15 mouse cellular contexts compared by ENCODE assay signal in genomic region chr12:32018376-32018750, GRCm38 (mm10). TPM values are rescaled to one million over a fixed set of nuclear protein-coding genes. Genes with fewer than 3 reads are reported as not detected.
DNase-seq lines count a peak whose midpoint lies in the region; ATAC-seq and TF ChIP-seq lines count a peak whose summit lies in the region.
"Had no signal": no experiment of that assay in that cellular context is flagged by ENCODE, and none has a peak within 500 bp of the region (broad histone marks: within the 10 kb centered on the region; RNA-seq: fewer than 3 reads in every experiment).

No protein-coding gene starts in this region.

- peaks cover 15% of the 10 kb centered on the region; the same call in 1 of the 2 replicates for H3K4me1 ChIP-seq in lung, embryonic 15.5 days
- H3K4me1 ChIP-seq in bone marrow, adult 2 months (ENCODE audit: control insufficient read depth, insufficient read depth, low read length) = peaks cover 11% of the 10 kb centered on the region
- H3K4me1 ChIP-seq in intestine, postnatal 0 days (replicated peaks; ENCODE audit: control insufficient read depth, insufficient read depth, low read length) = peaks cover 10% of the 10 kb centered on the region; the same call in 1 of the 2 replicates
- peaks cover 20% of the 10 kb centered on the region for H3K4me1 ChIP-seq in thymus, adult 2 months (replicated peaks; ENCODE audit: control insufficient read depth, insufficient read depth, low read length)

- no peaks in the 10 kb centered on the region for H3K36me3 ChIP-seq in lung, embryonic 15.5 days
- H3K36me3 ChIP-seq in intestine, postnatal 0 days (ENCODE audit: control insufficient read depth, insufficient read depth) = no peaks in the 10 kb centered on the region
- H3K36me3 ChIP-seq in myocyte (ENCODE audit: control insufficient read depth, insufficient read depth) = no peaks in the 10 kb centered on the region
- H3K36me3 ChIP-seq in thymus, adult 2 months (ENCODE audit: control insufficient read depth, insufficient read depth, low read length) = no peaks in the 10 kb centered on the region
- H3K36me3 ChIP-seq: neural tube, embryonic 13.5 days had no signal

- TF ChIP-seq POLR2A in bone marrow, adult 2 months (IDR thresholded peaks at IDR 0.05; ENCODE audit: borderline replicate concordance, control insufficient read depth, low read depth, low read length) = no peak
- no peak for TF ChIP-seq POLR2A in myocyte (IDR thresholded peaks at IDR 0.05; ENCODE audit: insufficient read length, low read depth)
- no peak for TF ChIP-seq POLR2A in thymus, adult 2 months (IDR thresholded peaks at IDR 0.05; ENCODE audit: control insufficient read depth, extremely low read depth, insufficient read depth, low read length, poor library complexity)

- no peak overlapping the region for H3K9ac ChIP-seq in lung, embryonic 15.5 days
- no peak overlapping the region for H3K9ac ChIP-seq in intestine, postnatal 0 days (ENCODE audit: low read depth, low read length)
- H3K9ac ChIP-seq: neural tube, embryonic 13.5 days had no signal

- no peaks in the 10 kb centered on the region for H3K9me3 ChIP-seq in lung, embryonic 15.5 days
- no peaks in the 10 kb centered on the region for H3K9me3 ChIP-seq in intestine, postnatal 0 days (ENCODE audit: control insufficient read depth)
- H3K9me3 ChIP-seq: neural tube, embryonic 13.5 days had no signal

- no peak overlapping the region for H3K4me2 ChIP-seq in lung, embryonic 15.5 days
- H3K4me2 ChIP-seq in intestine, postnatal 0 days (replicated peaks; ENCODE audit: low read depth) = peak overlapping the region; percentile 25; the same call in 1 of the 2 replicates
- H3K4me2 ChIP-seq in myocyte (ENCODE audit: low read depth) = peak overlapping the region; percentile 5
- H3K4me2 ChIP-seq: neural tube, embryonic 13.5 days had no signal

- no peaks in the 10 kb centered on the region for H3K27me3 ChIP-seq in lung, embryonic 15.5 days
- H3K27me3 ChIP-seq in intestine, postnatal 0 days (replicated peaks; ENCODE audit: control insufficient read depth, insufficient read depth, low read length) = no peaks in the 10 kb centered on the region
- no peaks in the 10 kb centered on the region for H3K27me3 ChIP-seq in myocyte (ENCODE audit: control insufficient read depth, insufficient read depth, insufficient read length)
- H3K27me3 ChIP-seq in thymus, adult 2 months (ENCODE audit: control insufficient read depth, insufficient read depth, low read length) = no peaks in the 10 kb centered on the region
- H3K27me3 ChIP-seq: neural tube, embryonic 13.5 days; Patski had no signal

- 31% methylated on average over 3 of the region's 3 CpGs for WGBS in lung, embryonic 15.5 days
- WGBS in bone marrow, adult 2 months = 59% methylated on average over 3 of the region's 3 CpGs
- WGBS in intestine, postnatal 0 days = 21% methylated on average over 3 of the region's 3 CpGs
- WGBS in thymus, adult 2 months = 86% methylated on average over 3 of the region's 3 CpGs

- ATAC-seq in lung, embryonic 15.5 days (ENCODE audit: borderline replicate concordance, extremely low read depth, low FRiP score, low TSS enrichment) = peak; percentile 65; the same call in 1 of the 2 replicates
- peak; percentile 72 for ATAC-seq in intestine, postnatal 0 days
- ATAC-seq: forebrain, embryonic 14.5 days; Patski had no signal

- DNase-seq in lung, postnatal 10 days = no peak
- no peak for DNase-seq in adrenal gland, adult 18-20 months (ENCODE audit: low spot score in 2 of 2)
- no peak for DNase-seq in layer of hippocampus, postnatal 36 days
- DNase-seq in thymus, adult 2 months = no peak
- DNase-seq: adrenal gland, postnatal 14 days; cerebellum, adult 11-12 months; gastrocnemius, postnatal 14 days; retina, postnatal 1 day had no signal

- H3K4me3 ChIP-seq in lung, embryonic 15.5 days = no peak overlapping the region
- no peak overlapping the region for H3K4me3 ChIP-seq in bone marrow, adult 2 months (replicated peaks; ENCODE audit: control insufficient read depth, low read depth, low read length)
- H3K4me3 ChIP-seq in intestine, postnatal 0 days (ENCODE audit: low read depth, low read length) = no peak overlapping the region
- no peak overlapping the region for H3K4me3 ChIP-seq in myocyte
- H3K4me3 ChIP-seq in thymus, adult 2 months (ENCODE audit: control insufficient read depth, insufficient read depth, low read length) = no peak overlapping the region
- H3K4me3 ChIP-seq: neural tube, embryonic 13.5 days had no signal

- no peak for TF ChIP-seq CTCF in bone marrow, adult 2 months (IDR thresholded peaks at IDR 0.05; ENCODE audit: control insufficient read depth, insufficient read depth, low read length)
- TF ChIP-seq CTCF in intestine, postnatal 0 days (IDR thresholded peaks at IDR 0.05; ENCODE audit: low read depth) = no peak
- TF ChIP-seq CTCF in thymus, adult 2 months (IDR thresholded peaks at IDR 0.05; ENCODE audit: borderline replicate concordance, control insufficient read depth, extremely low read depth, insufficient read depth, low read length, poor library complexity) = no peak

- no peak overlapping the region for H3ac ChIP-seq in myocyte (ENCODE audit: control insufficient read depth, insufficient read length)

- no peak overlapping the region; the same call in 1 of the 2 replicates for H3K27ac ChIP-seq in lung, embryonic 15.5 days
- peak overlapping the region; percentile 74 for H3K27ac ChIP-seq in bone marrow, adult 2 months (ENCODE audit: control insufficient read depth, insufficient read depth, low read depth, low read length, poor library complexity)
- no peak overlapping the region for H3K27ac ChIP-seq in intestine, postnatal 0 days (ENCODE audit: low read depth, low read length)
- no peak overlapping the region for H3K27ac ChIP-seq in thymus, adult 2 months (ENCODE audit: control insufficient read depth, insufficient read depth, low read length)
- H3K27ac ChIP-seq: neural tube, embryonic 13.5 days had no signal

- peaks cover 12% of the 10 kb centered on the region for H3K79me2 ChIP-seq in myocyte (ENCODE audit: control insufficient read depth, insufficient read depth)

TF ChIP-seq in myocyte, 11 proteins besides CTCF, POLR2A, EP300 and RAD21:
- TF ChIP-seq MYOG (IDR thresholded peaks at IDR 0.05; ENCODE audit: control insufficient read depth in 1 of 3, insufficient read depth in 1 of 3, insufficient read length in 2 of 3, low read depth in 2 of 3) = no peak

RNA-seq across cellular contexts. Expression of gene Prkar2b, which starts 42.7 kb away (rescaled TPM):
- polyA plus RNA-seq in lung, embryonic 15.5 days (2015; fragmentation: Nextera tagmentation; extraction: Ambion mirVana) = 21.4 and 24.6 TPM in 2 replicates
- polyA plus RNA-seq in bone marrow, adult 2 months (2011; ENCODE audit: insufficient read depth, insufficient read length, low replicate concordance, missing spikeins) = 97.6 and 124 TPM in 2 replicates
- 11.6 and 12.5 TPM in 2 replicates for polyA plus RNA-seq in intestine, postnatal 0 days (2015; fragmentation: Nextera tagmentation; extraction: Ambion mirVana)
- 16.2 TPM for polyA plus RNA-seq in myocyte (2012; fragmentation: generic; extraction: Trizol)
- 100 to 1,000 TPM; 364 to 573 TPM for total RNA-seq in adrenal gland, adult 18-20 months (2021)
- 10 to 100 TPM; 33.3 to 36.6 TPM for total RNA-seq in layer of hippocampus, postnatal 36 days (2021)
- polyA plus RNA-seq in thymus, adult 2 months (2012; rRNA removed) = 10.9 and 19.9 TPM in 2 replicates
